Mouse (Mus musculus) forebrain, embryonic 16.5 days (tissue): ENCODE data around the gene Nhlrc4. TPM values are rescaled to one million over a fixed set of nuclear protein-coding genes. Genes with fewer than 3 reads are reported as not detected.
A peak's percentile ranks its signal among the peaks of the same experiment; 100 is the strongest.

Experiments
- ATAC-seq: fragments of 200-750 bp; cut with Nextera tagmentation; 2 replicates; pipeline ENCODE4 v1.8.0; 2017; ENCODE audit warnings: mild to moderate bottlenecking, moderate library complexity
- H3K27ac ChIP-seq: fragments of 300-500 bp; sonication (generic); 2 replicates; pipeline ENCODE4 v1.5.1; 2014; ENCODE audit warnings: low read length, control low read depth
- H3K27me3 ChIP-seq: fragments of 300-500 bp; sonication (generic); replicated peaks from 2 replicates; pipeline ENCODE4 v1.6.1; 2014; ENCODE audit warnings: low read length; ENCODE audit not compliant: control insufficient read depth, insufficient read depth
- H3K36me3 ChIP-seq: fragments of 300-500 bp; sonication (generic); 2 replicates; pipeline ENCODE4 v1.6.1; 2014; ENCODE audit not compliant: control insufficient read depth, insufficient read depth
- H3K4me1 ChIP-seq: fragments of 300-500 bp; sonication (generic); replicated peaks from 2 replicates; pipeline ENCODE4 v1.6.1; 2014; ENCODE audit warnings: low read length; ENCODE audit not compliant: control insufficient read depth, insufficient read depth
- H3K4me2 ChIP-seq: fragments of 300-500 bp; sonication (generic); 2 replicates; pipeline ENCODE4 v1.6.1; 2014; ENCODE audit warnings: mild to moderate bottlenecking, low read length, control low read depth
- H3K4me3 ChIP-seq: fragments of 300-500 bp; sonication (generic); replicated peaks from 2 replicates; pipeline ENCODE4 v1.5.1; 2014; ENCODE audit warnings: mild to moderate bottlenecking, low read length, control low read depth
- H3K9ac ChIP-seq: fragments of 300-500 bp; sonication (generic); replicated peaks from 2 replicates; pipeline ENCODE4 v1.6.1; 2014; ENCODE audit warnings: low read depth, low read length, control low read depth
- H3K9me3 ChIP-seq: fragments of 300-500 bp; sonication (generic); 2 replicates; pipeline ENCODE4 v1.6.1; 2016; ENCODE audit warnings: low read length; ENCODE audit not compliant: control insufficient read depth
- WGBS: fragments of 180-500 bp; shearing (Covaris S2); extraction: QIAGEN DNeasy Blood & Tissue Kit; methylation state at CpG from one replicate; pipeline ENCODE4 v1.1.7; 2014; 5-methylcytosine and 5-hydroxymethylcytosine counted together
- polyA plus RNA-seq: library from polyadenylated mRNA; unstranded; fragments of >200 nt; fragmentation: Nextera tagmentation; extraction: Ambion mirVana; gene quantifications from 2 replicates; pipeline ENCODE4 v1.2.1, GENCODE M21; 2015

Nhlrc4 gene
- polyA plus RNA-seq, 1 experiment from 2014 or later: not detected

- no peaks in the 10 kb centered on the region for H3K36me3 ChIP-seq
- WGBS: 86% methylated on average over 5 of the region's 5 CpGs
These were observed 36.1 kb upstream of the Nhlrc4 start for GRCm38 (mm10) chr17:25980854-25981253.

GRCm38 (mm10) chr17:25979829-25980738 lies 35.3 kb upstream of the Nhlrc4 start:
- Histone ChIP-seq H3K27me3 (no peaks in the 10 kb centered on the region), H3K9ac (no peak overlapping the region), H3K27ac (no peak overlapping the region), H3K9me3 (no peaks in the 10 kb centered on the region), H3K4me1 (peaks cover 19% of the 10 kb centered on the region), H3K4me2 (no peak overlapping the region), H3K36me3 (no peaks in the 10 kb centered on the region), H3K4me3 (no peak overlapping the region)
- ATAC-seq: no peak
- 92% methylated on average over 5 of the region's 5 CpGs for WGBS

More at GRCm38 (mm10) chr17:25980854-25981253, 36.1 kb upstream of the Nhlrc4 start:
- peaks cover 19% of the 10 kb centered on the region for H3K4me1 ChIP-seq
- no peak overlapping the region for H3K27ac ChIP-seq
- no peaks in the 10 kb centered on the region for H3K27me3 ChIP-seq
- no peak overlapping the region for H3K4me3 ChIP-seq
- ATAC-seq: no peak
- H3K9me3 ChIP-seq: no peaks in the 10 kb centered on the region
- H3K4me2 ChIP-seq: no peak overlapping the region
- no peak overlapping the region for H3K9ac ChIP-seq

GRCm38 (mm10) chr17:25970954-25971707 lies 26.4 kb upstream of the Nhlrc4 start:
- WGBS: 79% methylated on average over 4 of the region's 4 CpGs
- Histone ChIP-seq H3K4me1 (peaks cover 3% of the 10 kb centered on the region; the same call in 1 of the 2 replicates), H3K9me3 (no peaks in the 10 kb centered on the region), H3K27ac (peak overlapping the region; percentile 34; the same call in 1 of the 2 replicates), H3K9ac (no peak overlapping the region), H3K4me3 (no peak overlapping the region), H3K4me2 (no peak overlapping the region), H3K36me3 (no peaks in the 10 kb centered on the region), H3K27me3 (no peaks in the 10 kb centered on the region)
- no peak for ATAC-seq

GRCm38 (mm10) chr17:25970448-25970847 lies 25.7 kb upstream of the Nhlrc4 start:
- H3K27me3 ChIP-seq: no peaks in the 10 kb centered on the region
- no peak overlapping the region for H3K4me2 ChIP-seq
- WGBS: 86% methylated on average over 9 of the region's 9 CpGs
- H3K27ac ChIP-seq: 0 out of 2 replicates have a peak overlapping the region, but pooled peaks have one; percentile 34
- peaks cover 3% of the 10 kb centered on the region; the same call in 1 of the 2 replicates for H3K4me1 ChIP-seq
- H3K9me3 ChIP-seq: no peaks in the 10 kb centered on the region
- H3K9ac ChIP-seq: no peak overlapping the region
- H3K4me3 ChIP-seq: no peak overlapping the region
- no peaks in the 10 kb centered on the region for H3K36me3 ChIP-seq
- ATAC-seq: peak; percentile 58

- no peak overlapping the region for H3K4me2 ChIP-seq
- peaks cover 3% of the 10 kb centered on the region; the same call in 1 of the 2 replicates for H3K4me1 ChIP-seq
- H3K9ac ChIP-seq: no peak overlapping the region
- no peak overlapping the region for H3K27ac ChIP-seq
- ATAC-seq: no peak
- WGBS: 86% methylated on average over 1 of the region's 1 CpGs
- no peaks in the 10 kb centered on the region for H3K27me3 ChIP-seq
- no peak overlapping the region for H3K4me3 ChIP-seq
- no peaks in the 10 kb centered on the region for H3K9me3 ChIP-seq
- H3K36me3 ChIP-seq: no peaks in the 10 kb centered on the region
These were observed 23.4 kb upstream of the Nhlrc4 start for GRCm38 (mm10) chr17:25968176-25968575.

- H3K9me3 ChIP-seq: no peaks in the 10 kb centered on the region
- H3K4me2 ChIP-seq: no peak overlapping the region
- no peak overlapping the region for H3K9ac ChIP-seq
- ATAC-seq: no peak
- H3K27ac ChIP-seq: no peak overlapping the region
- H3K4me1 ChIP-seq: peaks cover 3% of the 10 kb centered on the region; the same call in 1 of the 2 replicates
- no peaks in the 10 kb centered on the region for H3K36me3 ChIP-seq
- 54% methylated on average over 3 of the region's 3 CpGs for WGBS
- H3K4me3 ChIP-seq: no peak overlapping the region
- no peaks in the 10 kb centered on the region for H3K27me3 ChIP-seq
These were observed 22.9 kb upstream of the Nhlrc4 start for GRCm38 (mm10) chr17:25967652-25968051.

- H3K27ac ChIP-seq: no peak overlapping the region
- no peak overlapping the region for H3K4me3 ChIP-seq
- no peak for ATAC-seq
- no peak overlapping the region for H3K9ac ChIP-seq
- no peak overlapping the region for H3K4me2 ChIP-seq
- no peaks in the 10 kb centered on the region for H3K27me3 ChIP-seq
- no peaks in the 10 kb centered on the region for H3K9me3 ChIP-seq
- 81% methylated on average over 7 of the region's 7 CpGs for WGBS
- H3K36me3 ChIP-seq: no peaks in the 10 kb centered on the region
- peaks cover 3% of the 10 kb centered on the region; the same call in 1 of the 2 replicates for H3K4me1 ChIP-seq
These were observed 19.5 kb upstream of the Nhlrc4 start for GRCm38 (mm10) chr17:25964271-25964670.

- Histone ChIP-seq H3K4me1 (0 out of 2 replicates have a peak, but pooled peaks cover 4% of the 10 kb centered on the region), H3K27me3 (no peaks in the 10 kb centered on the region), H3K27ac (no peak overlapping the region), H3K9ac (no peak overlapping the region), H3K4me2 (no peak overlapping the region), H3K9me3 (no peaks in the 10 kb centered on the region), H3K4me3 (no peak overlapping the region), H3K36me3 (no peaks in the 10 kb centered on the region)
- 90% methylated on average over 7 of the region's 7 CpGs for WGBS
- ATAC-seq: no peak
These were observed 17.7 kb upstream of the Nhlrc4 start for GRCm38 (mm10) chr17:25962413-25962905.

GRCm38 (mm10) chr17:25961566-25961965 lies 16.8 kb upstream of the Nhlrc4 start:
- no peak overlapping the region for H3K9ac ChIP-seq
- 98% methylated on average over 5 of the region's 5 CpGs for WGBS
- H3K27me3 ChIP-seq: no peaks in the 10 kb centered on the region
- H3K4me3 ChIP-seq: no peak overlapping the region
- H3K27ac ChIP-seq: no peak overlapping the region
- no peaks in the 10 kb centered on the region for H3K36me3 ChIP-seq
- H3K9me3 ChIP-seq: no peaks in the 10 kb centered on the region
- H3K4me2 ChIP-seq: no peak overlapping the region
- no peak for ATAC-seq
- 0 out of 2 replicates have a peak, but pooled peaks cover 4% of the 10 kb centered on the region for H3K4me1 ChIP-seq
